Mouse (Mus musculus) small intestine, adult 2 months (tissue): ENCODE measurements at regions not wholly inside any gene's neighbourhood (a gene's known extent, or its start where the extent isn't known, plus 50 kb on each side); places are given as distances from the start of the nearest gene placed in this dataset.

Source experiments
- CTCF ChIP-seq: fragments of 200-500 bp; IDR thresholded peaks from 2 replicates; pipeline ENCODE4 v1.5.1; 2012; ENCODE audit warnings: low read depth, mild to moderate bottlenecking, control low read depth, inconsistent platforms, low read length, moderate library complexity, mixed read lengths; ENCODE audit not compliant: insufficient replicate concordance, insufficient read length; ENCODE audit errors: extremely low read depth
- POLR2A ChIP-seq: fragments of 200-500 bp; IDR thresholded peaks from 2 replicates; pipeline ENCODE4 v1.6.1; 2012; ENCODE audit warnings: low read depth, mild to moderate bottlenecking, control low read depth, inconsistent platforms, low read length, moderate library complexity

- TF ChIP-seq CTCF = no peak
- TF ChIP-seq POLR2A = no peak
Measured at GRCm38 (mm10) chr17:45882682-45883081, 149.0 kb upstream of the 1600014C23Rik start.
